Mouse (Mus musculus): Measurements from ENCODE around the gene Elp4. TPM values are rescaled to one million over a fixed set of nuclear protein-coding genes. Genes with fewer than 3 reads are reported as not detected.

Gene Elp4
- total RNA-seq (2015; ENCODE audit: low replicate concordance): 0.38 and 4.8 TPM in 2 replicates
- 1.6 and 6.8 TPM in 2 replicates for total RNA-seq (2017; ENCODE audit: low replicate concordance)

DNA sequence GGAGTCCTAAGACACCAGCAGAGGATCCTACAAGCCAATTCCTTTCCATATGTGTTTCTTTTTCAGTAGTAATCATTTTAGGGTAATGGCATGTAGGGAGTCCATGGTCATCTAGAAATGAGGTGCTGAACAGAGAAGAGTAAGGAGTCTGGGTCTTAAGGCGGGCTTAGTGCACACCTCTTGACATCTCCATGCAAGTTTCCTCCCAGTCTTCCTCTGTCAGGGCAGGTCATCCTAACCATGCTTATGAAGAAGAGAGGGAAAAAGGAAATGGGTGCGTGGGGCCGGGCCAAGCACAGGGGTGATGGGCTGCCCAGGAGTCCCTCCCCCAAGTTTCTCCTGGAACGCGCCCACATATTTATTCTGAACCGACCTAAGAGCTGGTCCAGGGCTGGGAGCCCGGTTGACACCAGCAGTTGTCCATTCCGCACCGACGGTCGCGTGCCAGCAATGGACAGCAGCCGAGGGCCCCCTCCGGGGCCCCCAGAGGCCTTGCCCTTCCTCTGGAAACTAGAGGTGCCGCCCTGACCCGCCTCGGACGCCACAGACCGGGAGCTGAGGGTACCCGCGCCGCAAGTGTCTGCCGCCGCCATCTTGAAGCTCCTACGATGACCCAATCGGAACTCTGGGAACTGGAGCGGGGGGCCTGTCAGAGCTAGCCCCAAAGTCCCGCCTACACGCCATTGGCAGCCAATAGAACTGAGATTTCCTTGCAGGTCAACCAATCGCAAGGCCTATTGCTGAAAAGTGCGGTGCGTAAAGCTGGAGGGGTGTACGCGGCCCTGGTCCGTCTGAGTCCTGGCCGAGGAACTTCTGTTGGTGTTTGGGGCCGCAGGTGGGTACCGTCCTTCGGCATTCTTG lies at the start of gene Elp4, which contains the start of gene Immp1l:
Elp4 (minus strand) TSS at position 669 of the 861 bp plus-strand sequence.
Immp1l (plus strand) TSS at position 743 of the 861 bp plus-strand sequence.
- ATAC-seq (replicated peaks; ENCODE audit: low FRiP score, poor library complexity, severe bottlenecking): peak; percentile 99

DNA sequence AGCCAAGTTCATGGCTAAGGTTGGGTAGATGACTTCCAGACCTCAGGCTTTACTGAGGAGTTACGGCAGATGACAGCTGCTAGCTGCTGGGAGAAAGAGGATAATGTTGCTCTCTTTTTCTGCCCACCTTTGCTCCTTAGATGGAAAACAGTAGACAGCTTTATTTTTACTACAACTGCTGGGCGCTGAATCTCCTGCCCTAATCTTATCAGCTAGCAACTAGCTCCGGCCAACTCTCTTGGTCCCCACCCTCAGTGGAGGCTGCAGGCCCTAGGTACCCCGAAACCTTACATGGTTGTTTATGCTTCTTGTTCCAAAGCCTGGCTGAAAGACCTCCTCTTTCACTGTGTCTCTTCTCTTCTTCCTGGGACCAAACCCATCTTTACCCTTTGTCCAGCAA lies 49.5 kb upstream of the Elp4 start:
- ATAC-seq (replicated peaks; ENCODE audit: low FRiP score, poor library complexity, severe bottlenecking): no peak

DNA sequence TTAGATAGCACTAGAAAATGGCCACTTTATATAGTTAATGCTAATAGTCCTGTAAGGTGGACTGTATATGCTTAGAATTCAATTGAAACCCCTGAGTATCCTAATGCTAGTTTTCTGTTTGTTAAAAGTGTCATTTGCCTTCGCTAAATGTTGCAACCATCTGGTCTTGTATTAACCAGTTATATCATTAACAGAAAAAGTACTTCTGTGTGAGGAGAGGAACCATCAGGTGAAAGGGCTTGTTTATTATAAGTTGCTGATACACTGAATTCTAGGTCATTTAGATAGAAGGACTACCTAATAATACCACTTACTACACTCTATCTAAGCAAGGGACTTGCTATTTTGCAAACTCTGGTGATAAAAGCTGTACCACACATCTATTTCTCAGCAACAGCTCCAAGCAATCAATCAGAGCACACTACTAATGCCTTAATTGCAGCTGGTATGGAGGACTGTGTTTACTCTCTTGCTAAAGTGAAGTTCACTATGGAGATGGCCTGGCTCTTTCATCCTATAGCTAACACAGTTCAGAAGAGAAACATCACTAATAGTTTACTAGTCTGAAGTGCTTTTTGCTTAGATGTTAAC lies 47.1 kb upstream of the Elp4 start:
- no peak for ATAC-seq (replicated peaks; ENCODE audit: low FRiP score, poor library complexity, severe bottlenecking)

DNA sequence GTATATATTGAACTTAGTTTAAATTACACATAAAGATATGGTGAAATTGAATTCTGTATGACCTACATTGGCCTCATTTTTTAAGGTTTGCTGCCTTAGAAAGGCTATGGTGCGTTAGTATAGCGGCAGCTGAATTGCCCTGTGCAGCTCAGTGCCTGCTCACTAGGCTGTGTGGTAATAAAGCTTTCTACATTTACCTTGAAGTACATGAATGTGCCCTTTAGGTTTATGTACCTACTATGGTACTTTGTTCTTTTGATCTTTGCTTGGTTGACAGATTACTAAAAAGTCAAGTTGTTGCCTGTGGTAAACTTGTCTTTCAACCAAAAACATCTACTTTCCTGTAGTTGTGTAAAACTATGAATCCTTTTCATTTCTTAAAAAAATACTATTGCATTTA lies 45.8 kb upstream of the Elp4 start:
- no peak for ATAC-seq (replicated peaks; ENCODE audit: low FRiP score, poor library complexity, severe bottlenecking)

DNA sequence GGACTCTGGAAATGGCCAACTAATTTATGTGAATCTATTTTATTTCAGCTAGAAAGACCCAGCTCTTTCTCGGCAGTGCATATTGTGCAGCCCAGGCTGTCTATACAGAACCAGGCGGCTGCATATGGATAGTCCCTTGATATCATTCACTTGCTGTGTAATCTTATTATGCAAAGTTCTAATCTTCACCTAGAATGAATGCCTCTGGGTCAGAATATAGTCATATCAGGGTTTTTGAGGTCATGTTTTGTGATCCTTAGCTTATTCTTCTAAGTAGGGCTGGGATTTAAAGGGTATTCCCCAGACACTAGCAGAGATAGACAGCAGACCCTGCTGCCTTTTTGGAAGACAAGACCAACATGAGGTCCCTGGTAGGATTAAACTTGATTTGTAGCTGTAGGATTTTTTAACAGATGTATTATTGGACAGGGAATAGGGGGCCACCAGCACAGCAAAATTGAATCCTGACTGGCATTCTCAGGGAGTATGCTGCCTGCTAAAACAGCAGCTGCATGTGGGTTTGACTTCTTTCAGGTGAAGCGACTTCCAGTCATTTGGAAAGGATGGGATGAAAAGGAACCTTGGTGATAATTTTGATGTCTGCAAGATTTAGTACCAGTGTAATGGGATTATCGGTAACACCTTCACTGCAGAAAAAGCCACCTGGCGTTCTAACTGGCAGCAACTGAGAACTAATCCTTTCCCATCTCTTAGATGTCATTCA lies 13.4 kb upstream of the Elp4 start:
- no peak for ATAC-seq (replicated peaks; ENCODE audit: low FRiP score, poor library complexity, severe bottlenecking)

DNA sequence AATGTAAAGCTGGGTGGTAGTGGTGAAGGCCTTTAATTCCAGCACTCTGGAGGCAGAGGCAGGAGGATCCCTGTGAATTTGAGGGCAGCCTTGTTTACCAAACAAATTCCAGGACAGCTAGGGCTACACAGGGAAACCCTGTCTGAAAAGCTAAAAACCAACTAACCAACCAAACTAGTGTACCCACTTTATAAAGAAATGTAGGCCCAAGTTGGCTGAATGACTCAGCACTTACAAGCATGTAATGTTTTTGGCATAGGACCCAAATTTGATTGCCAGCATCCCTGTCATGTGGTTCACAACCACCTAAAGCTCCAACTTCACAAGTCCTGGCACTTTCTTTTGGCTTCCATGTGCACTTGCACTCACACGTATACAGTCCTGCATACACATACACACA lies 12.3 kb upstream of the Elp4 start:
- 0 out of 2 replicates have a peak, but pooled peaks have one; percentile 67 for ATAC-seq (replicated peaks; ENCODE audit: low FRiP score, poor library complexity, severe bottlenecking)

DNA sequence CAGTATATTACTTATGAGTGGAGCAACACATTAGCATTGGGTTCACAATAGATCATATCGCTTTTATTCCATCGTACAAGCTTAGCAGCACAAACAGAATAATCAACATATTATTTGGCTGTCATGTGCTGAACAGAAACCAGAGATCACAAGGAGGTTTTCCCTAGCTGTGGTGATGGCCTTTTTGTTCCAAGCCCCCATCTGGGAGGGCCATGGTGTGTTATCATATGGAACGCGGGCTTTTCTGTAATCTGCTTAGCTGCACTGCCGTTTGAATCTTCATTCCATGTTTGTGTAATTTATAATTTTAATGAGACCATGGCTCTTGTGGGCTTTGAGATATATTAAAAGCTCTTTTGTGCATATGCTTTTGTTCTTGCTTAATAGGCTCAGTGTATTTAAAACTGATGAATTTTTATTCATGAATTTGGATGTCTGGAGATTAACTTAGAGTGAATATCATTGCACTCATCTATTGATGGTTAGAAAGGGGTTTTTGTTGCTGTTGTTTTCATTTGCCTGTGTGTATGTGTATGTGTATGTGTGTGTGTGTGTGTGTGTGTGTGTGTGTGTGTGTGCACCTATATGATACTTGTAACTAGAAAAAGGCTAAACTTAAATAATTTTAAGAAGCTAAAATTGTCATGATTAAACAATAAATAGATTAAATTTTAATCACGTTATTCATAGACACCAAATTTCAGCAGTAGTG lies 9.4 kb upstream of the Elp4 start:
- no peak for ATAC-seq (replicated peaks; ENCODE audit: low FRiP score, poor library complexity, severe bottlenecking)

DNA sequence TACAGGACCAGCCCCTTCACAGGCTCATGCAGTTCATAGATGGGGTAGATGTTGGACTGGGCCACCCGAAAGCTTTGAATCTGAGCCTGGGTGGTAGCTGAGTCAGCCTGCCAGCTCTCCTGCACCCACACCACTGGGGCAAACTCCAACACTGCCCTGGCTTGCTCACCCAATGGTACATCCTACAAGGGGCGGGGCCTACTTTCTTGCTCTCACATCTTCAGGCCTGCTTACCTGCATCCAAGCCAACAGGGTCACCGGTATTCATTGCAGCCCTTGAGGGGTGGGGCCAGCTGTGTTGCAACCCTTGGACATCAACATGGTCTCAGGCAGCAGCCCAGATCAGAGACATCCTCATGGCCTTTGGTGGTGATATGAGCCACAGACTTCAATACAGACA lies 6.2 kb upstream of the Elp4 start:
- ATAC-seq (replicated peaks; ENCODE audit: low FRiP score, poor library complexity, severe bottlenecking): 0 out of 2 replicates have a peak, but pooled peaks have one; percentile 39

DNA sequence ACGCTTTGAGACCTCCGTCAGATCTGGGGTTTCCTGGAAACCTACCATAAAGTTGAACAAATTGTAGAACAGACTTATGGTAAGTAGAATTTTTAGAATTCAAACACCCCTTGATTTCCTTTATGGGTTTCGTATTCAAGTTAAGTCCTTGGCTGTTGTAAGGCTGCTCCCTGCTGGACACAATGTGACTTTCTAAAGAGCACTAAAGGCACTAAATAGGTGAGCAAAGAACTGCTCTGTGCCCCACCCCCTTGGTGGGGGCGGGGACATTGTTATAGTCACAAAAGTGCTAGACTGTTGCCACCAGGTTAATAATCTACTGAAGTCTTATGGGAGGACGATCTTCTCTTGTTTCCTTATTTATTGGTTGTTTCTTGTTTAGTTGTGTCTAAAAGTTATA lies 4.0 kb upstream of the Elp4 start:
- no peak for ATAC-seq (replicated peaks; ENCODE audit: low FRiP score, poor library complexity, severe bottlenecking)

DNA sequence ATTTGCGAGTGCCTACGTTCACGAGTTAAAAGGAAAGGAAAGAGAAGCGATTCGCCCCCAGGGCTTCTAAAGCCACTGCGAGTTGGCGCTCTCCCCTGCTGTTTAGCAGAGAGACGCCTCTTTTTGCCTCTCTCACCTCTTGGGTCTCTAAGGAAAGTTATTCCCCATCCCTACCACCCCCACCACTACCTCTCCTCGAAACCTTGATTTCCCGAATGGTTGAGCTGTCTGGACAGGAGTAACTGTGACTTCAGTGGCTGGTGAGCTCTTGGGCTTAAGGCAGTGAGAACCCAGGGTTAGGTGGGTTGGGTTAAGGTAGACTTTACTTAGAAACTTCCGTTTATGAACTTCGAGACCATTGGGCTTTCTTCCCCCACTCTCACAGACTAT lies 388 bp upstream of the Elp4 start:
- ATAC-seq (replicated peaks; ENCODE audit: low FRiP score, poor library complexity, severe bottlenecking): peak; percentile 71

DNA sequence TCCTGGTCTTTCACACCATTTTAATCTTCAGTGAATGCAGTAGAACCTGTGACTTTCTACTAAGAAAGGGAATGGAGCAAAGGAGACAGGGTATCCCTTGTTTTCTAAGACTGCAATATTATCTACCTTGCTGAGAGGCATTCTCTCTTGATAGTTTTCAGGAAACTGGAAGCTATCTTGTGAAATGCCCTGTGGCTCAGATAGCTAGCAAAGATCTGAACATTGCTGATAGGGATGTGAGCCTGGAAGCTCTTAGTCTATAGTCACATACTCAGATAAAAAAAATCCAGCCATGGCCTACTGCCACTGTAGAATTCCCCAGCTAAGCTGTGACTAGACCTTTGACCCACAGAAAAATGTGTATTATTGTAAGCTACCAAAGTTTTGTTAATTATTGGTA lies 13.5 kb downstream of the Elp4 start:
- no peak for ATAC-seq (replicated peaks; ENCODE audit: low FRiP score, poor library complexity, severe bottlenecking)

DNA sequence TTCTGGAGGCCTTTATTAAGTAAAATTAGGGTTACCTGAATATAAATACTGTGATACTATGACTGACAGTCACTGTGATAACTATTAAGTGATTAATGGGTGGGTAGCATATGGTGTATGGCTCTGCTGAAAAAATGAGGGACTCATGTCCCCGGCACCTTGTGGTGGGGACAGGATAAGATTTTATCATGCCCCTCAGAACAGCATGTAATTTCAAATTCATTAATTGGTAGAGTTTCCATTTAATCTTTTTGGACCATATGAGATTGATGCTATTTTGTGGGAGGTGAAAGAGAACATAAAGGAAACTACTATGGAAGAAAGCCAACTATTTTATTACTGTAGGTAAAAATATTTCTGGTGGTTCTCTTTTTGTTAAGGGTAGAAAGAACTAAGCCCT lies 31.0 kb downstream of the Elp4 start:
- ATAC-seq (replicated peaks; ENCODE audit: low FRiP score, poor library complexity, severe bottlenecking): no peak

DNA sequence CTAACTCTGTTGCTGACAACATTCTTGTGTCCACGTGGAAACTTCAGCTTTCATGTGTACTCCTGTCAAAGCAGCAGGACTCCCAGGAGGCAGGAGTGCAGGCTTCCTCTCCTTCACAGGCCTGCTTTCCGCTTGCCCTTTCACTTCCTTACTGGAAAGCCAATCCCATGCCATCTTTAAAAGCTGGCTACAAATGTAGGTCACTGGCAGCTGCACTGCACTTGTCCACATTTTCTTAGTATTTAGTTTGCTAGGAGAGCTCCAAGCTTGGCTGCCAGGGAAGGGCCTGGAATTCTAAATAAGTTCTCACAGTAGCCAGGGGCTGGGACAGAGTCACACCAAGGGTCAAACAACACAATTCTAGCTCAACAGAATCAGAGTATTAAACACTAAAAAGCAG lies 49.6 kb downstream of the Elp4 start:
- ATAC-seq (replicated peaks; ENCODE audit: low FRiP score, poor library complexity, severe bottlenecking): no peak

DNA sequence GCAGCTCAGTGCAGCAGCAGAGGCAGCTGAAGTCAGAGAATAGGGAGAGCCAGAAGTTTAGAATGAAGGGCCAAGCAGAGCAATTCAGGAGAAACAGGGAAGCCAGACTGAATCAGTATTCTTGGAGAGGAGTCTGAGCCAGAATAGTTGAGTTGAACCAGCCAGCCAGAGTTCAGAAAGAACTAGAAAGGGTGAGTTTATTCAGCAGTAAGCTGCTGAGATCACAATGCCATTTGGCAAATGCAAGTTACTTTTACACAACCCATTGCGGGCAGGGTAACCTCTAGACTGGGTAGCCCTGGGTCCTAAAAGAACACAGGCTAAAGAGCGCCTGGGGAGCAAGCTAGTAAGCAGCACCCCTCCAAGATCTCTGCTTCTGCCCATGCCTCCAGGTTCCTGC lies 51.4 kb downstream of the Elp4 start:
- ATAC-seq (replicated peaks; ENCODE audit: low FRiP score, poor library complexity, severe bottlenecking): no peak

DNA sequence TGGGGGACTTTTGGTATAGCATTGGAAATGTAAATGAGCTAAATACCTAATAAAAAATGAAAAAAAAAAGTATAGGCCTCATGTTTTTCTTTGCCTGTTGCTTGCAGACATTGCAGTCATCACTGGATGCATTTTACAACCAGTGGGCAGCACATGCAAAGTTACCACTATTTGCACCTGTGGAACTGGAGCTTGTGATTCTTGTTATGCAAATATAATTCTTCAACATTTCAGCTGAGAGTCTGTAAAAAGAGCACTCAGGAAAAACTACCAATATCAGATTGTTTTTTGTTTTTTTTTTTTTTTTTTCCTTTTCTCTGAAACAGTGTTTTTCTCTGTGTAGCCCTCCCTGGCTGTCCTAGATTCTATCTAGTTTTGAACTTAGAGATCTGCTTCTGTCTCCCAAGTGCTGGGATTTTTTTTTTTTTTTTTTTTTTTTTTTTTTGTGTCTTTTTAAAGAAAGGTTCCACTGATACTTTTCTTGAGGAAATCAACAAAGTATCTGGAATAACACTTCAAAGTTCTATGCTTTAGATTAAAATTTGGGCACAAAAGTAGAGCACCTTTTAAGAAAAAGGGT lies 52.6 kb downstream of the Elp4 start:
- ATAC-seq (replicated peaks; ENCODE audit: low FRiP score, poor library complexity, severe bottlenecking): no peak

DNA sequence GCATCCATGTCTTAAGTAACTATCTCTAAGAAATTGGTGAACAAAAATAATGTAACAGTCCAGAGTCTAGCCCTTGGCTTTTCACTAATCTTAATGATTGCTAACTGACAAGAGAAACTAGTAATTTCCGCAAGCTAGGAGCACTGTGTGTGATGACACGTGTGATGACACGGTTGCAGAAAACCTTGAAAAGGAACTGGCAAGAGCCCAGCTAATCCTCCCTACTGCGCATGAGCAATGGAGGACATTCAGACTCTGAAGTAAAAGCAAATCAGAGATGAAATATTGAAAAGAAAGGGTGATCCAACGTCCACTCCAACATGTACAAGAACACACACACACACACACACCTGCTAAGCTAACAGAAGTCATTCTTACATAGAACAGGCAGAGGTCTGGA lies 61.2 kb downstream of the Elp4 start:
- ATAC-seq (replicated peaks; ENCODE audit: low FRiP score, poor library complexity, severe bottlenecking): no peak

DNA sequence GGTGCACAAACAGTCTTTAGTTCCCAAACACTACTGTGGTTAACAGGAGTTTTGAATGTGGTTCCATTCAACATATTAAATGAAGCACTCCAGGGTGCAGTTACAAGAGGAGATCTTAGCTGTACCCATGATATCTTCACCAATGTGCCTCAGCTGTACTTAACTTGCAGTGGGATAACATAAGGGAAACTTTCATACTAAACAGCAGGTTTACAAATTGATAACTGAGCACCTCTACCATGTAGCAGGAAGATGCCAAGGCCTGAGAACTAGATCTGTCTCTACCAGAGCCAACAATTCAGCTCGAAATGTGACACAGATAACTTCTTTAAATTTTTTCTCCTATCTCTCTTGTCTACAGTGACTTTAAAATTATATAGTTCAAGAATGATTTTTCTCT lies 86.4 kb downstream of the Elp4 start:
- ATAC-seq (replicated peaks; ENCODE audit: low FRiP score, poor library complexity, severe bottlenecking): no peak

DNA sequence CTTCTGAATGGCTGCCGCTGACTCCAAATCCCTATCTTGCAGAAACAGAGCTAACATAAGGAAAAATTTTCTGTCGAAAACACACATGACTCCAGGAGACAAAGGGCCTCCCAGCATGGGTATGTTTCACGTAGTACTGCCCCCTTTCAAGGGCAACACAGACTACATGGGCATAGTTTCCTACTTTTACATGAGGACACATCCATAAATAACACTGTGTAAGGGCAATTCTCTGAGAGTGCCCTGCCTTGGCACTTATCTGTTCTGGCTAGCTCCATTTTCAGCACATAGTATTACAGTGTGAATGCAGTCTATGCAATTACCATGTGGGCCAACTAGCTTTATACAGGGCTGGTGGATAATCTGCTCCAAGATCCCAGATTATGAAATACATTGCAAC lies 89.2 kb downstream of the Elp4 start:
- no peak; the same call in 1 of the 2 replicates for ATAC-seq (replicated peaks; ENCODE audit: low FRiP score, poor library complexity, severe bottlenecking)

DNA sequence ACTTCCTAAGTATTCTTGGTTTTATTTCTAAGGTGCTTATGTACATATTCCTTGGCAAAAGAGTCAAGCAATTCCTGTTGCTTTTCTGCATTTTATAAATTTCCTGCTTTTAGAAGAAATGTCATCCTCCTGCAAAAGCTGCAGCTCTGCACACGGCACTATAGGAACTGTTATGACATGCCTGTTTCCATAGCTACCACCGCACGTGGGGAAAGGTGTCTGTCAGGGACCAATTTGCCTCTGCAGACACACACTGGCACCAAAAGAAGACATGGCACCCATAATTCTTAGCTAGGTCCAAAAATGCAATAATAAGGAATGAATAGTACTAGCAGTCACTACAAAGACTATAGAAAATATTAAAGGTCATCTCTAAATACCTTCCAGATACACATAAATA lies 91.3 kb downstream of the Elp4 start:
- no peak for ATAC-seq (replicated peaks; ENCODE audit: low FRiP score, poor library complexity, severe bottlenecking)

DNA sequence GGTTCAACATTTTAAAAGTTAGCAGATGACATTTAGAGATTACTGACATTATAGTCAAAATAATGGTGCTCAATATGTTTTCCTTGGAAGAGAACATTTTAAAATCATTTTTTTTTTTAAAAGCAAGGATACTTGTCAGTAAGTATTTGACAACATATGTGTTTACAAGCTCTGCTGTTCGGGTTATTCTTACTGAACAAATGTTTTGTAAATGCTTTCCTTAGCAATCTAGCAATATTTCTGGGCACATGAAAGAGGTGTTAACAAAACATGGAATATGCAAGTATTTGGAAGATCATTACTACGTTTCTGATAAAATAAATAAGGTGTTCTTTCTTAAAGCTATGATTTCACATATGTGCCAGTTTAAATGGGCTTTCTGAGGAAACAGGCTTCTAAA lies 94.1 kb downstream of the Elp4 start:
- no peak for ATAC-seq (replicated peaks; ENCODE audit: low FRiP score, poor library complexity, severe bottlenecking)
